8 mouse cellular contexts compared by ENCODE assay signal in genomic region chr5:138658922-138659321, GRCm38 (mm10). TPM values are rescaled to one million over a fixed set of nuclear protein-coding genes. Genes with fewer than 3 reads are reported as not detected.
DNase-seq lines count a peak whose midpoint lies in the region; ATAC-seq and TF ChIP-seq lines count a peak whose summit lies in the region.

No protein-coding gene starts in this region.

- no peak overlapping the region for H3K9ac ChIP-seq in hindbrain, embryonic 14.5 days
- H3K9ac ChIP-seq in limb, embryonic 14.5 days (ENCODE audit: low read depth, low read length, severe bottlenecking), result no peak overlapping the region
- no peak overlapping the region for H3K9ac ChIP-seq in neural tube, embryonic 13.5 days

- H3K4me3 ChIP-seq in hindbrain, embryonic 14.5 days (replicated peaks; ENCODE audit: low read length), result no peak overlapping the region
- no peak overlapping the region for H3K4me3 ChIP-seq in limb, embryonic 14.5 days (replicated peaks; ENCODE audit: low read length)
- no peak overlapping the region for H3K4me3 ChIP-seq in neural tube, embryonic 13.5 days

- no peak for TF ChIP-seq POLR2A in limb, embryonic 14.5 days (IDR thresholded peaks at IDR 0.05; ENCODE audit: borderline replicate concordance, extremely low read depth, insufficient read depth, insufficient read length)

- no peaks in the 10 kb centered on the region for H3K36me3 ChIP-seq in hindbrain, embryonic 14.5 days (replicated peaks; ENCODE audit: control insufficient read depth, insufficient read depth)
- H3K36me3 ChIP-seq in limb, embryonic 14.5 days (ENCODE audit: control insufficient read depth, insufficient read depth, low read length), result no peaks in the 10 kb centered on the region
- no peaks in the 10 kb centered on the region for H3K36me3 ChIP-seq in neural tube, embryonic 13.5 days

- no peak for ATAC-seq in hindbrain, embryonic 14.5 days (ENCODE audit: low FRiP score)
- ATAC-seq in limb, embryonic 14.5 days (ENCODE audit: low FRiP score, low read depth), result no peak
- peak; percentile 43; the same call in 1 of the 2 replicates for ATAC-seq in neural tube, embryonic 13.5 days (ENCODE audit: low read depth)

- no peak overlapping the region for H3K4me2 ChIP-seq in hindbrain, embryonic 14.5 days (replicated peaks)
- no peak overlapping the region for H3K4me2 ChIP-seq in limb, embryonic 14.5 days (replicated peaks; ENCODE audit: low read depth, low read length, severe bottlenecking)
- no peak overlapping the region for H3K4me2 ChIP-seq in neural tube, embryonic 13.5 days

- peak; percentile 5 to 48 for DNase-seq in spleen, adult 18-20 months
- DNase-seq in spleen, adult 12 weeks (ENCODE audit: low spot score), result no peak
- DNase-seq in adrenal gland, postnatal 14 days, result peak; percentile 63
- peak; percentile 51 for DNase-seq in embryo, embryonic 11.5 days (ENCODE audit: low read depth, low spot score)
- peak; percentile 78 for DNase-seq in hindbrain, embryonic 14.5 days (ENCODE audit: low spot score)
- peak; percentile 48 for DNase-seq in limb, embryonic 14.5 days (ENCODE audit: low spot score)
- peak; percentile 15 for DNase-seq in yolk sac, embryonic 10.5 days (ENCODE audit: low spot score)

- H3K4me1 ChIP-seq in hindbrain, embryonic 14.5 days (replicated peaks; ENCODE audit: control insufficient read depth, insufficient read depth, low read length), result no peaks in the 10 kb centered on the region
- H3K4me1 ChIP-seq in limb, embryonic 14.5 days (ENCODE audit: control insufficient read depth, insufficient read depth, low read length), result no peaks in the 10 kb centered on the region
- no peaks in the 10 kb centered on the region for H3K4me1 ChIP-seq in neural tube, embryonic 13.5 days (replicated peaks)

- 10% methylated on average over 5 of the region's 5 CpGs for WGBS in hindbrain, embryonic 14.5 days
- 15% methylated on average over 5 of the region's 5 CpGs for WGBS in limb, embryonic 14.5 days
- 11% methylated on average over 5 of the region's 5 CpGs for WGBS in neural tube, embryonic 13.5 days

- no peaks in the 10 kb centered on the region for H3K27me3 ChIP-seq in hindbrain, embryonic 14.5 days (ENCODE audit: control insufficient read depth, insufficient read depth, low read length)
- H3K27me3 ChIP-seq in limb, embryonic 14.5 days (ENCODE audit: control insufficient read depth, insufficient read depth, low read length), result no peaks in the 10 kb centered on the region
- no peaks in the 10 kb centered on the region for H3K27me3 ChIP-seq in neural tube, embryonic 13.5 days

- H3K27ac ChIP-seq in hindbrain, embryonic 14.5 days, result no peak overlapping the region
- H3K27ac ChIP-seq in limb, embryonic 14.5 days (replicated peaks; ENCODE audit: low read depth, low read length), result no peak overlapping the region
- H3K27ac ChIP-seq in neural tube, embryonic 13.5 days (replicated peaks), result no peak overlapping the region

- no peaks in the 10 kb centered on the region for H3K9me3 ChIP-seq in hindbrain, embryonic 14.5 days (ENCODE audit: control insufficient read depth, low read length)
- no peaks in the 10 kb centered on the region for H3K9me3 ChIP-seq in limb, embryonic 14.5 days (ENCODE audit: control insufficient read depth, low read length)
- H3K9me3 ChIP-seq in neural tube, embryonic 13.5 days, result no peaks in the 10 kb centered on the region

RNA-seq across cellular contexts. Expression of gene A430033K04Rik, which starts 36.3 kb away (rescaled TPM):
- 6.1 and 6.5 TPM in 2 replicates for total RNA-seq in adrenal gland, postnatal 14 days (2021)
- polyA plus RNA-seq in hindbrain, embryonic 14.5 days (2014; fragmentation: Nextera tagmentation; extraction: Ambion mirVana), result 20.0 and 20.7 TPM in 2 replicates
- polyA plus RNA-seq in limb, embryonic 14.5 days (2012; rRNA removed), result 9.2 and 11.7 TPM in 2 replicates
- 10.3 and 14.7 TPM in 2 replicates for polyA plus RNA-seq in limb, embryonic 14.5 days (2014; fragmentation: Nextera tagmentation; extraction: Ambion mirVana)
- 18.8 and 22.6 TPM in 2 replicates for polyA plus RNA-seq in neural tube, embryonic 13.5 days (2015; fragmentation: Nextera tagmentation; extraction: Ambion mirVana)

RNA-seq across cellular contexts. Expression of gene Zfp68, which starts 39.4 kb away (rescaled TPM):
- 20.0 and 24.1 TPM in 2 replicates for total RNA-seq in adrenal gland, postnatal 14 days (2021)
- 83.0 and 91.1 TPM in 2 replicates for polyA plus RNA-seq in hindbrain, embryonic 14.5 days (2014; fragmentation: Nextera tagmentation; extraction: Ambion mirVana)
- 26.1 and 34.1 TPM in 2 replicates for polyA plus RNA-seq in limb, embryonic 14.5 days (2012; rRNA removed)
- polyA plus RNA-seq in limb, embryonic 14.5 days (2014; fragmentation: Nextera tagmentation; extraction: Ambion mirVana), result 80.2 and 88.9 TPM in 2 replicates
- polyA plus RNA-seq in neural tube, embryonic 13.5 days (2015; fragmentation: Nextera tagmentation; extraction: Ambion mirVana), result 78.0 and 86.3 TPM in 2 replicates
